Mouse (Mus musculus) CH12.LX (cell line): ENCODE measurements around the gene L2hgdh. TPM values are rescaled to one million over a fixed set of nuclear protein-coding genes. Genes with fewer than 3 reads are reported as not detected.

Experiments used
- DNase-seq: peaks from one replicate; pipeline ENCODE4 v3.0.0-alpha.2; 2013; ENCODE audit errors: extremely low read depth
- H3K27ac ChIP-seq: 2 replicates; pipeline ENCODE4 v1.5.1; 2012; ENCODE audit warnings: low read depth, mild to moderate bottlenecking, control low read depth, moderate library complexity; ENCODE audit not compliant: insufficient read depth
- H3K27me3 ChIP-seq: replicated peaks from 2 replicates; pipeline ENCODE3; 2012; ENCODE audit warnings: inconsistent platforms
- H3K36me3 ChIP-seq, 2 experiments: replicated peaks in 1 of 2; 2 replicates each; pipeline versions ENCODE3 to v1.6.1; 2012; ENCODE audit warnings: inconsistent platforms in 1 of 2, low read length in 1 of 2, mild to moderate bottlenecking in 1 of 2, mixed read lengths in 1 of 2, moderate library complexity in 1 of 2; ENCODE audit not compliant: control insufficient read depth in 1 of 2, insufficient read depth in 1 of 2
- H3K4me1 ChIP-seq, 2 experiments: 2 replicates each; pipeline ENCODE4 v1.6.1; 2012; ENCODE audit warnings: inconsistent platforms in 1 of 2, moderate library complexity in 1 of 2; ENCODE audit not compliant: insufficient read depth in 2 of 2, control insufficient read depth in 1 of 2
- H3K4me2 ChIP-seq: 2 replicates; pipeline ENCODE4 v1.6.1; 2012; ENCODE audit warnings: low read depth, mild to moderate bottlenecking, control low read depth; ENCODE audit not compliant: poor library complexity, insufficient read depth, severe bottlenecking
- H3K4me3 ChIP-seq, 3 experiments: fragments of 150-350 bp in 1 of 3; sonication (generic) in 1 of 3; replicated peaks in 1 of 3; 2 replicates each; pipeline versions ENCODE3 to v1.5.1; 2011 to 2012; ENCODE audit warnings: low read depth in 2 of 3, low read length in 2 of 3, mild to moderate bottlenecking in 2 of 3, moderate library complexity in 2 of 3, control low read depth in 1 of 3, improper control_type of control experiment in 1 of 3, inconsistent platforms in 1 of 3, mixed read lengths in 1 of 3; ENCODE audit not compliant: poor library complexity in 1 of 3
- H3K79me2 ChIP-seq: replicated peaks from 2 replicates; pipeline ENCODE4 v1.6.1; 2012; ENCODE audit warnings: mild to moderate bottlenecking, moderate library complexity; ENCODE audit not compliant: control insufficient read depth, poor library complexity, insufficient read depth, severe bottlenecking; ENCODE audit errors: extremely low read depth
- H3K9ac ChIP-seq: 2 replicates; pipeline ENCODE4 v1.6.1; 2012; ENCODE audit warnings: low read depth, mild to moderate bottlenecking, control low read depth, moderate library complexity; ENCODE audit not compliant: insufficient read depth
- H3K9me3 ChIP-seq: replicated peaks from 2 replicates; pipeline ENCODE3; 2012; ENCODE audit warnings: low read length, inconsistent platforms, mixed read lengths
- BHLHE40 ChIP-seq: IDR thresholded peaks from 2 replicates; pipeline ENCODE4 v1.6.1; 2011; ENCODE audit warnings: mild to moderate bottlenecking, low read depth, low read length, improper control_type of control experiment
- CHD2 ChIP-seq: IDR thresholded peaks from 2 replicates; pipeline ENCODE4 v1.6.1; 2011; ENCODE audit warnings: low read length, improper control_type of control experiment
- CTCF ChIP-seq, 2 experiments: IDR thresholded peaks in 1 of 2; conservative IDR thresholded peaks in 1 of 2; 2 replicates each; pipeline ENCODE4 v1.5.1; 2011 to 2012; ENCODE audit warnings: low read depth in 2 of 2, low read length in 2 of 2, improper control_type of control experiment in 1 of 2, inconsistent platforms in 1 of 2, mild to moderate bottlenecking in 1 of 2, moderate library complexity in 1 of 2
- EP300 ChIP-seq: IDR thresholded peaks from 2 replicates; pipeline ENCODE4 v1.6.1; 2011; ENCODE audit warnings: low read length, improper control_type of control experiment
- GABPA ChIP-seq: IDR thresholded peaks from 2 replicates; pipeline ENCODE4 v1.6.1; 2012; ENCODE audit warnings: low read depth, low read length, improper control_type of control experiment, inconsistent platforms; ENCODE audit not compliant: insufficient replicate concordance
- HCFC1 ChIP-seq: IDR thresholded peaks from 2 replicates; pipeline ENCODE4 v1.6.1; 2012; ENCODE audit warnings: low read depth, mild to moderate bottlenecking, inconsistent platforms, low read length, improper control_type of control experiment
- JUN ChIP-seq: IDR thresholded peaks from 2 replicates; pipeline ENCODE4 v1.6.1; 2011; ENCODE audit warnings: low read depth, mild to moderate bottlenecking, low read length, improper control_type of control experiment, moderate library complexity; ENCODE audit not compliant: insufficient read depth
- JUND ChIP-seq: conservative IDR thresholded peaks from 2 replicates; pipeline ENCODE4 v1.6.1; 2011; ENCODE audit warnings: low read depth, low read length, improper control_type of control experiment
- KAT2A ChIP-seq: IDR thresholded peaks from 2 replicates; pipeline ENCODE4 v1.6.1; 2012; ENCODE audit warnings: low read length, improper control_type of control experiment, inconsistent platforms; ENCODE audit not compliant: insufficient replicate concordance
- MAFK ChIP-seq: IDR thresholded peaks from 2 replicates; pipeline ENCODE4 v1.6.1; 2011; ENCODE audit warnings: low read length, improper control_type of control experiment; ENCODE audit not compliant: insufficient replicate concordance
- MAX ChIP-seq: IDR thresholded peaks from 2 replicates; pipeline ENCODE4 v1.6.1; 2011; ENCODE audit warnings: low read length, improper control_type of control experiment
- MAZ ChIP-seq: IDR thresholded peaks from 2 replicates; pipeline ENCODE4 v1.6.1; 2012; ENCODE audit warnings: low read depth, mild to moderate bottlenecking, inconsistent platforms, low read length, improper control_type of control experiment, moderate library complexity
- MEF2A ChIP-seq: IDR thresholded peaks from 2 replicates; pipeline ENCODE4 v1.6.1; 2014; ENCODE audit warnings: low read depth, mild to moderate bottlenecking, inconsistent platforms, low read length, improper control_type of control experiment, borderline replicate concordance
- MYC ChIP-seq: IDR thresholded peaks from 2 replicates; pipeline ENCODE4 v1.6.1; 2011; ENCODE audit warnings: low read depth, mild to moderate bottlenecking, improper control_type of control experiment, low read length
- NELFE ChIP-seq: IDR thresholded peaks from 2 replicates; pipeline ENCODE4 v1.6.1; 2011; ENCODE audit warnings: low read depth, low read length, improper control_type of control experiment
- NRF1 ChIP-seq: IDR thresholded peaks from 2 replicates; pipeline ENCODE4 v1.6.1; 2014; ENCODE audit warnings: low read depth, mild to moderate bottlenecking, inconsistent platforms, low read length, improper control_type of control experiment, moderate library complexity
- RCOR1 ChIP-seq: conservative IDR thresholded peaks from 2 replicates; pipeline ENCODE4 v1.6.1; 2012; ENCODE audit warnings: low read depth, mild to moderate bottlenecking, inconsistent platforms, low read length, improper control_type of control experiment
- SIN3A ChIP-seq: IDR thresholded peaks from 2 replicates; pipeline ENCODE4 v1.6.1; 2012; ENCODE audit warnings: low read length, improper control_type of control experiment, inconsistent platforms
- TCF12 ChIP-seq: IDR thresholded peaks from 2 replicates; pipeline ENCODE4 v1.6.1; 2014; ENCODE audit warnings: low read depth, mild to moderate bottlenecking, inconsistent platforms, low read length, improper control_type of control experiment
- UBTF ChIP-seq: IDR thresholded peaks from 2 replicates; pipeline ENCODE4 v1.6.1; 2012; ENCODE audit warnings: low read depth, mild to moderate bottlenecking, inconsistent platforms, low read length, improper control_type of control experiment, moderate library complexity
- ZC3H11A ChIP-seq: IDR thresholded peaks from 2 replicates; pipeline ENCODE4 v1.6.1; 2012; ENCODE audit warnings: low read depth, mild to moderate bottlenecking, inconsistent platforms, low read length, improper control_type of control experiment
- ZKSCAN1 ChIP-seq: IDR thresholded peaks from 2 replicates; pipeline ENCODE4 v1.6.1; 2012; ENCODE audit warnings: low read depth, inconsistent platforms, low read length, improper control_type of control experiment, borderline replicate concordance
- ZNF384 ChIP-seq: IDR thresholded peaks from 2 replicates; pipeline ENCODE4 v1.6.1; 2012; ENCODE audit warnings: low read depth, low read length, improper control_type of control experiment, inconsistent platforms
- dilution Hi-C: fragments of 300-500 bp; cut with MboI; formaldehyde crosslinking; loops from 2 replicates; pipeline ENCODE4 v1.14.3; 2020; ENCODE audit warnings: low sequenced_read_pairs; ENCODE audit not compliant: extremely low pct_unique_long_range_greater_than_20kb, extremely low pct_ligation_motif_present
- in situ Hi-C: fragments of 300-500 bp; cut with MboI; formaldehyde crosslinking; loops from 3 replicates; pipeline ENCODE4 v1.14.3; 2019; ENCODE audit warnings: low sequenced_read_pairs, low pct_ligation_motif_present, low pct_unique_long_range_greater_than_20kb, mixed read lengths
- polyA plus RNA-seq: library from polyadenylated mRNA; unstranded; fragments of >175 nt; gene quantifications from 2 replicates; pipeline ENCODE4 v1.2.1, GENCODE M21; 2012; ENCODE audit warnings: low read depth; ENCODE audit not compliant: insufficient read length
- total RNA-seq, 2 experiments: library from RNA; depleted of rRNA; stranded (reverse); fragments of 300-350 nt in 1 of 2; fragments of >200 nt in 1 of 2; gene quantifications; 2 replicates each; pipeline ENCODE4 v1.2.3; 2012 to 2014

L2hgdh gene
- total and polyA plus RNA-seq, 3 experiments, result 12.1 to 24.3 (median 15.4) TPM

- Histone ChIP-seq H3K27ac (no peak overlapping the region), H3K36me3 (peaks cover 11 to 29% of the 10 kb centered on the region in 2 experiments), H3K4me3 (peak overlapping the region in 1 of 3 experiments; percentile 82), H3K79me2 (no peaks in the 10 kb centered on the region; the same call in 1 of the 2 replicates), H3K9ac (0 out of 2 replicates have a peak overlapping the region, but pooled peaks have one; percentile 45), H3K4me1 (peaks cover 5 to 18% of the 10 kb centered on the region in 2 experiments; a peak in 3 of 4 replicates), H3K4me2 (peak overlapping the region; percentile 85), H3K27me3 (no peaks in the 10 kb centered on the region), H3K9me3 (peaks cover 5% of the 10 kb centered on the region)
- DNase-seq, result no peak
- in situ Hi-C loops (no loop called here), dilution Hi-C loops (no loop called here)
- TF ChIP-seq UBTF, result no peak
- no peak for TF ChIP-seq KAT2A
- no peak for TF ChIP-seq JUN
- TF ChIP-seq MEF2A, result no peak
- TF ChIP-seq CHD2, result no peak
Measured at GRCm38 (mm10) chr12:69723376-69723775, 1.3 kb downstream of the L2hgdh start.

GRCm38 (mm10) chr12:69722857-69723256 lies 1.8 kb downstream of the L2hgdh start:
- no peak overlapping the region for H3K9ac ChIP-seq
- no peak overlapping the region for H3K4me2 ChIP-seq
- no peak for DNase-seq
- H3K79me2 ChIP-seq, result no peaks in the 10 kb centered on the region; the same call in 1 of the 2 replicates
- H3K4me1 ChIP-seq, result peaks cover 5 to 18% of the 10 kb centered on the region in 2 experiments; a peak in 3 of 4 replicates
- H3K27me3 ChIP-seq, result no peaks in the 10 kb centered on the region
- peaks cover 5% of the 10 kb centered on the region for H3K9me3 ChIP-seq
- H3K4me3 ChIP-seq, result no peak overlapping the region
- H3K36me3 ChIP-seq, result peaks cover 15 to 27% of the 10 kb centered on the region in 2 experiments
- TF ChIP-seq NRF1 (no peak), HCFC1 (no peak), ZKSCAN1 (no peak)
- no peak overlapping the region for H3K27ac ChIP-seq
- in situ Hi-C loops (no loop called here), dilution Hi-C loops (no loop called here)

- H3K27me3 ChIP-seq, result no peaks in the 10 kb centered on the region
- H3K36me3 ChIP-seq, result peaks cover 14 to 34% of the 10 kb centered on the region in 2 experiments
- H3K79me2 ChIP-seq, result no peaks in the 10 kb centered on the region
- in situ Hi-C loops (no loop called here), dilution Hi-C loops (no loop called here)
- H3K9me3 ChIP-seq, result no peaks in the 10 kb centered on the region
- no peak overlapping the region for H3K9ac ChIP-seq
- DNase-seq, result no peak
- H3K4me3 ChIP-seq, result no peak overlapping the region
- H3K27ac ChIP-seq, result no peak overlapping the region
- no peaks in the 10 kb centered on the region for H3K4me1 ChIP-seq
- H3K4me2 ChIP-seq, result no peak overlapping the region
- TF ChIP-seq ZC3H11A (no peak), BHLHE40 (no peak), MAFK (no peak), GABPA (no peak), MAX (no peak), SIN3A (no peak), CTCF (conservative IDR thresholded peaks at IDR 0.05 in 1 of 2, IDR thresholded peaks at IDR 0.05 in 1 of 2; ENCODE audit: low read depth in 2 of 2, low read length in 2 of 2) (no peak), JUND (no peak), RCOR1 (no peak), MYC (no peak), EP300 (no peak), CHD2 (no peak), TCF12 (no peak), NELFE (no peak), ZNF384 (no peak), MAZ (no peak)
Measured at GRCm38 (mm10) chr12:69713628-69714027, 11.0 kb downstream of the L2hgdh start.
